Mouse (Mus musculus): Measurements from ENCODE around the gene Olfr868.

Gene Olfr868

DNA sequence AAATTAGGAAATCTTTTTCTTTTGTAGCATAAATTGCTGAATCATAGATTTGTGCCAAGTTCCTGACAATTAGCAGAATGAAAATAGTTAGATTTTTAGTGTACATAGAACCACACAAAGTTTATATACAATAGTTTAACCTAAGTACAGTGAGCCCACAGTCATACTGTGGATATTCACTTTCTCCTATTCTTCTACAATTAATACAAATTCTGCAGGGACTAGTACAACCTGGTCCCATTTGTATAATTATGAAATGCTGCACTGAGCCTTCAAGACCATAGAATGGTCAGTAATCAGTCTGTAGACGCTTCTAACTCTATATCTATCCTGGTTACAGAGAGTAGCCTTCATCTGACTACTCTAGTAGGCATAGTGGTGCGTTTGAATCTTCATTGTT is at the start of gene Olfr868:
Gene Olfr868 (plus strand): TSS at position 301 of the 400 bp plus-strand sequence.
- no peak for DNase-seq

DNA sequence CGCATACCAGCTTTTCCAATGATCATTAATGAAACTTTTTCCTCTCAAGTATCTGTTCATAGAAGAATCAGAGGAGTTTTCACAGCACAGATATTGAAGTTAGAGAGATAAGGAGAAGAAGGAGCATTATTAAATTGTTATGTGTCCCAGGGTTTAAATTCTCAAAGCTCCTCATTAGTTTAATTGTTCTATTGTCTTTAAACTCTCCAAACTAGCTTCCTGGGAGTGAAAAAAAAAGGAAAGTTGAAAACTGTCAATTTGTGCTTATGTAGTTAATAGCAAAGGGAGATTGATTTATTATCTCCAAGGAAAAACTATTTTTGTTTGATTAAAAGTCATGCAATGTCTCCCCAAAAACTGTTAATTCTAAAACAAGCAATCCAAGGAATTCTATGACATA is 41.0 kb upstream of the Olfr868 start, which contains the start of gene Olfr867:
Gene Olfr867 (minus strand): TSS at position 101 of the 400 bp plus-strand sequence.
- DNase-seq = no peak

DNA sequence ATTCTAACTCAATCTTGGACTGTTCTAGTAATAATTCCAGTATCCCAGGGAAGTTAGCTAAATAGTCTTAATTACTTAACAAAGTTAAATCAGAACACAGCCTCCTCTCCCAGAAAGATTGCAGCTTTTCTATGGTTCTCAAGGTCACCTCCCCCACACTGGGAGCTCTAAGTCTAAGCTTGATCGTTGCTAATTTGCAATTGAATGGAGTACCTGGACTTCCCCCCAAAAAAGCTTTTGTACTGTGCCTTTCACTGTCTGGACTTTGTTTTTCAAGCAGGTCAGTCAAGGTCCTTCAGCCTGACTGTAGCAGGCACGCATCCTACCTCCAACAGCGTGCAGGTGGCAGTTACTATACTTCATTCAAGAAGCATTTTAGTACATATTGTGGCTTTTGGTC is 28.2 kb upstream of the Olfr868 start:
- DNase-seq = no peak

- no peak for DNase-seq
Observed at GRCm38 (mm10) chr9:20071291-20071690, 27.1 kb upstream of the Olfr868 start.

GRCm38 (mm10) chr9:20073523-20074177 is 24.8 kb upstream of the Olfr868 start:
- DNase-seq = no peak

DNA sequence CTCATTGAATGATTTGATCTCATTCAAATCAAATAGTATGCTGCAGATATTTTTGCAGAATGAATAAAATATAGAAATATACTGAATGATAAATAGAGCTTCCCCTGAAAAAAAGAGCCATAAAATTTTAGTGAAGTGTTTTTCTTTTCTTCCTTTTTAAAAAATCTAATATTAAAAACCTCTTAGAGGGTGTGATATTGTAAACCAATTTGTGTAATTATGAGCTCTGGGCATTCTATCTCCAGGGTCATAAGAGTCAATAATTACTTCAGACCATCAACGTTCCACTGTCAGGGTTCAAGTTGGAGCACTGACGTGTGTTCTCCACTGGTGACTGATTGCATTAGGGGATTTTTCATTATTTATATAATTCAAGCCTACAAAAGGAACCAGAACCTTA is 30.3 kb downstream of the Olfr868 start, which contains the start of gene Olfr869:
Gene Olfr869 (plus strand): TSS at position 301 of the 400 bp plus-strand sequence.
- no peak for DNase-seq

DNA sequence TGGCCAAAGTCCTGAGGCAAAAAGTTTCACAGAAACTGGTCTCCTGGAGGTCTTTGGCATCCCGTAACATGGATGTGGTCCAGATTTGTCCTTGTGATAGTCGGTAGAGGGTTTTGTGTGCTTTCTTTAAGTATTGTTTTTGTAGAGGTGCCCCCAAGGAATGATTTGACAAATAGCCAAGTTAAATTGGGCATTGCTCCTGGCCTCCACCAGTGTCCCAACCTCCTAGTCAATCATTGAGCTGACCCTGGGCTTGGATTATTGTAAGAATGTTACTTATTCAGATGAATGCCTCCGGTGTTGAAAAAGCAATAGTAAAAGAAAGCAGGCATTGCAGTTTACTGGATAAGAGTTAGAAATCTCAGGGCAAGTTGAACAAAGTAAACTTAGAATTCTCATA is 51.3 kb downstream of the Olfr868 start:
- DNase-seq = no peak

All from kidney, postnatal 14 days (tissue).